Mouse (Mus musculus): ENCODE measurements around the gene Ltbr. TPM values are rescaled to one million over a fixed set of nuclear protein-coding genes. Genes with fewer than 3 reads are reported as not detected.

The Ltbr gene
- total RNA-seq (2021), result 10 to 100 TPM; 20.3 to 21.7 TPM
- long read RNA-seq, experiment 1, transcript Ltbr-201 (10 exons, 2,107 nt), result major isoform, 5 of 12 reads
- long read RNA-seq, experiment 1, partial matches to known transcripts, result 3 of 12 reads
- long read RNA-seq, experiment 1, other reads (novel, unspliced or antisense), result 4 of 12 reads
- long read RNA-seq, experiment 2, transcript Ltbr-201 (10 exons, 2,107 nt), result major isoform, 7 of 22 reads
- long read RNA-seq, experiment 2, partial matches to known transcripts, result 0 of 22 reads
- long read RNA-seq, experiment 2, other reads (novel, unspliced or antisense), result 15 of 22 reads

DNA sequence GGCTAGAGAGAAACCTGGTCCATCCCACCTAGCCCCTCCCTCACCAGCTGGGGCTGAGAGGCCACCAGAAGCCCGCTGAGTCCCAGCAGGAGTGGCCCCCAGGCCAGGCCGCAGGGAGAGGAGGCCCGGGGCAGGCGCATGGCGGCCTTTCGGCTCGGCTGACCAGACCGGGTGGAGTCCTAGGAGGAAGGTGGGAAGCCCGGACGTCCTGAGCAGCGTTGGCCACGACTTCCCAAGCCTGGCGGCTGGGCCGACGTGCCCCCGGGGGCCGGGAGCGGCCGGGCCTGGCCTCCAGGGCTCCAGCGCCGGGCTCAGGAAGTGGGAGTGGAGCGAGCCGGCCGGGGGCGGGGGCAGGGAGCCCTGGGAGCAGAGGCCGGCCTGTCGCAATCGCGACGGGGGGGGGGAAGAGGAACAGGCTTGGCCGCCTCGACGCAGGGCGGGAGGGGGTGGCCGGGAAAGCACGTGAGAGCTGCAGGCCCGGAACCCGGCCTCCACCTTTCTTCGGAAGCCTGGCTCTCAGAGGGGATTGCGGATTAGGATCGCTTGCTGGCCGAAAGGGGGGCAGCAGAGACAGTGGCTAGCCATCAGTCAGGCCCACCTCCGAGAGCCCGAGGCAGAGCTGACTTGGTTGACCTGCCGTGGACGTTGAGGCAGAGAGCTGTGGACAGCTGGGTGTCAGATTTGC, at the start of gene Ltbr:
Gene Ltbr, minus strand, starts transcription at position 340 of the 685 bp plus-strand sequence.
- DNase-seq, result peak; percentile 78 to 88
- intact Hi-C loops (cut with DNase I), result no loop called here

GRCm38 (mm10) chr6:125363021-125363420, 49.3 kb upstream of the Ltbr start:
- intact Hi-C loops (cut with DNase I), result loop anchor here (5.0 kb wide), 2 partner anchors 36 to 86 kb away; no protein-coding TSS in a partner anchor
- DNase-seq, result no peak

DNA sequence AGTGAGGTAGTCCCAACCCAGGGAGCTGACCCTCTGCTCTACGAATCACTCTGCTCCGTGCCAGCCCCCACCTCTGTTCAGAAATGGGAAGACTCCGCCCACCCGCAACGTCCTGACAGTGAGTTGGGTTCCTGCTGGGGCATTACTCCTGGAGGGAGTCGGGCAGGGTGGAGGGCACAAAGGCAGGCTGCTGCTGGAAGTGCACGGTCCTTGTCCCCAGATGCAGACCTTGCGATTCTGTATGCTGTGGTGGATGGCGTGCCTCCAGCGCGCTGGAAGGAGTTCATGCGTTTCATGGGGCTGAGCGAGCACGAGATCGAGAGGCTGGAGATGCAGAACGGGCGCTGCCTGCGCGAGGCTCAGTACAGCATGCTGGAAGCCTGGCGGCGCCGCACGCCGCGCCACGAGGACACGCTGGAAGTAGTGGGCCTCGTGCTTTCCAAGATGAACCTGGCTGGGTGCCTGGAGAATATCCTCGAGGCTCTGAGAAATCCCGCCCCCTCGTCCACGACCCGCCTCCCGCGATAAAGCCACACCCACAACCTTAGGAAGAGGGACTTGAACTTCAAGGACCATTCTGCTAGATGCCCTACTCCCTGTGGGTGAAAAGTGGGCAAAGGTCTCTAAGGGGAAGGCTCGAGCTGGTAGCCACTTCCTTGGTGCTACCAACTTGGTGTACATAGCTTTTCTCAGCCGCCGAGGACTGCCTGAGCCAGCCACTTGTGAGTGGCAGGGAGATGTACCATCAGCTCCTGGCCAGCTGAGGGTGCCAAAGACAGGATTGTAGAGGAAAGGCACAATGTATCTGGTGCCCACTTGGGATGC, 48.0 kb upstream of the Ltbr start:
- intact Hi-C loops (cut with DNase I), result loop anchor here (5.0 kb wide), 2 partner anchors 34 to 84 kb away; no protein-coding TSS in a partner anchor

DNA sequence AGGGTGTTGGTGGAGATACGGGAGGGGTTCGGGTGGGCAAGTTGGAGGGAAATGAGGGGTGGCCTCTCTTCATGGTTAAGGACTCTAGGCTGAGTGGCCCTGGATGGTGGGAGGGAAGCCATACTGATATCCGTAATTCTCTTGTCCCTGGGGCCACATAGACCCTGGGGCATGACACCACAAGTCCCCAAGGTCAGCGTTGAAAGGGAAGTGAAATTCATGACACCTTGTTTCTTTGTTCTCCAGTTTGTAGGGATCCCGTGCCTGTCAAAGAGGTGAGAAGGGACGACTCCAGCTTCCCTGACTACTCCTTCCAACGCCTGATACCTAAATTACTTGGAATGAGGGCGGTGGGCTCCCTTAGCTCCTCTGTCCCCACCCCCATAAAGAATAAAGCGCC, 47.2 kb upstream of the Ltbr start:
- intact Hi-C loops (cut with DNase I), result loop anchor here (5.0 kb wide), 2 partner anchors 34 to 84 kb away; no protein-coding TSS in a partner anchor
- DNase-seq, result no peak

More for the DNA sequence above, 48.0 kb upstream of the Ltbr start:
- peak in 1 of 2 experiments; percentile 48 for DNase-seq

DNA sequence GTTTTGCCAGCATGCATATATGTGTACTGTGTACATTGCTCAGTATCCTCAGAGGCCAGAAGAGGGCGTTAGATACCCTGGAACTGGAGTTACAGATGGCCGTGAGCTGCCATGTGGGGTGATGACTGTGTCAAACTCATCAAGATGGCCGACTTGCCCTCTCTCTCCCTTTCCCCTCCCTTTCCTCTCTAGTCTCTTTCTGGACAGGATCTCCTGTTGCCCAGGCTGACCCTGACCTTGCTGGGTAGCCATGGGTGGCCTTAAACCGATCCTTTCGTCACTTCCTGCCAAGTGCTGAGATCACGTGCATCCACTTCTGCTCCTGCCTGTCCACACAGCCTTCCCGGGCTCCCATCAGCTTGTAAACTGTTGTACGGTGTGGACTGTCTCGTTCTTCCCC, 46.3 kb upstream of the Ltbr start:
- DNase-seq, result no peak
- intact Hi-C loops (cut with DNase I), result loop anchor here (5.0 kb wide), 2 partner anchors 33 to 83 kb away; no protein-coding TSS in a partner anchor

DNA sequence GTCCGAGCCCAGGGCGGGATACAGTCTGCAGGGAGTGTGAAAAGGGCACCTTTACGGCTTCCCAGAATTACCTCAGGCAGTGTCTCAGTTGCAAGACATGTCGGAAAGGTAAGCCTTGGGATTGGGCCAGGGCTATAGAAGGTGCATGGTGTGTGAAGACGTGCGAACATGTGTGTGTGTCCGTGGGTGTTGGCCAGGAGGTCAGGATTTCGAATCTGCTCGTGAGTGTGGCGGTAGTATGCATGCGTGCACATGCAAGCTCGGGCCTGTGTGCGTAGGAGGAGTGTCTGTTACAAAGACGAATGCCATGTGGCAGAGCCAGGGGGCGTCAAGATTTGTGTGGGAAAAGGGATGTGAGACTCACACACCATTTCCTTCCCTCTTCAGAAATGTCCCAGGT, 43.6 kb upstream of the Ltbr start:
- no peak for DNase-seq
- intact Hi-C loops (cut with DNase I), result no loop called here

DNA sequence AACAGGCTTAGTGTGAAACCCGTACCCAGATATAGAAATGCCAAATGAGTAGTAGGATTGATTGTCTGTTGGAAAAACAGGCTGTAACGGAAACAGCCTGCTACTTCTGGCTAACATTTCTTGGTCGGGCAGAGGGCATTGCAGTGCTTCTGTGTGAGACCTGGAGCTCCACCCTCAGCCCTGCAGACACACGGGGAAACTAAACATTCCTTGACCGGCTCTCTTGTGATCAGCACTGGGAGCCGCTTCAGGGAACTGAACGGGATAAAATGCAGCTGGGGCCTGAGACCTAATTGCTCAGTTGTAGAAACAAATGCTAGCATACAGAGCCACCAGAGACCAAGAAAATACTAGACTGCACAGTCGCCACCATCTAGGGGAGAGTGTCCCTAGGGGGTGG, 42.6 kb upstream of the Ltbr start:
- intact Hi-C loops (cut with DNase I), result no loop called here
- no peak for DNase-seq

DNA sequence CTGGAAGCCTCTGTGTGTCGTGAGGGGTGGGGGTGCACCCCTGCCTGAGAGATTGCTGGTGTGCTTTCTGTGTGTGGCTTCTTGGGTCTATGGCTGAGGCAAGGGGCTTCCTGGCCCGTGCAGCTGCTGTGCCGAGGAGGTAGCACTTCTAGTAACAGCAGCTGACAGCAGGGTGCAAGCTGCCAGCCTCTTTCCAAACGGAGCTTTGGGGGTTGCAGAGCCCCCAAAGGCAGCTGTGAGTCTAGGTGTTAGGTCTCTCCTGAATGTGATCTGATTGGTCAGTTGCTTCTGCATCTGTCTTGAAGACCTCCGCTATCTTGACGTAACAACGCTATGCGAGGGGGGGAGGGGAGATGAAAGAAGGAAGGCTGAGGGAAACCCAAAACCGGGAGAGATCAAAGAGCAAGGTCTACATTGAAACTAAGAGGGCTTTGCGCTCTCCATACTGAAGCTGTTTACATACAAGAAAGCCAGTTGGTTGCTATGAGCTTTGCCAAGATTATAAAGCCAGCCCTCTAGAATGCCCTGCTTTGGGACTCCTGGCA, 41.6 kb upstream of the Ltbr start:
- no peak for DNase-seq
- intact Hi-C loops (cut with DNase I), result no loop called here

- peak; percentile 60 to 67 for DNase-seq
- intact Hi-C loops (cut with DNase I), result no loop called here
These were observed 40.9 kb upstream of the Ltbr start for GRCm38 (mm10) chr6:125354352-125355151.

- DNase-seq, result no peak
- intact Hi-C loops (cut with DNase I), result no loop called here
These were observed 40.0 kb upstream of the Ltbr start for GRCm38 (mm10) chr6:125353655-125354054.

DNA sequence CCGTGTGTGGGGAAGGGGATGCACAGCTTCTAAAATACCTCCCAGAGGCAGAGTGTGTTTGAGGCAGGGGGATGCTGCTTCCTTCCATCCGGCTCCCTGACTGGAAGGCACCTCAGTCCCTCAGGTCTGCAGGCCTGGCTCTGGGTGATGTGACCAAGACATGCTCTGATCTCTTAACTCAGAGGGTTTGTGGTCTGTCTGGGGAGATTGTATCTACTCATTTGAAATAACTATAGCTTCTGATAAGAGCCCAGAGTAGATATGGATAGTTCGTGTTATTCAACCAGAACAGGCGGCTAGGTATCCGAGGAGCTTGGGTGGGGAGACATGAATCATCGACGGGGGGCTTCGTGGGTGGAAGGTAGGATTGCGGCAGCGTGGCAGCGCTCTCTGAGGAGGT, 39.5 kb upstream of the Ltbr start:
- no peak for DNase-seq
- intact Hi-C loops (cut with DNase I), result no loop called here

DNA sequence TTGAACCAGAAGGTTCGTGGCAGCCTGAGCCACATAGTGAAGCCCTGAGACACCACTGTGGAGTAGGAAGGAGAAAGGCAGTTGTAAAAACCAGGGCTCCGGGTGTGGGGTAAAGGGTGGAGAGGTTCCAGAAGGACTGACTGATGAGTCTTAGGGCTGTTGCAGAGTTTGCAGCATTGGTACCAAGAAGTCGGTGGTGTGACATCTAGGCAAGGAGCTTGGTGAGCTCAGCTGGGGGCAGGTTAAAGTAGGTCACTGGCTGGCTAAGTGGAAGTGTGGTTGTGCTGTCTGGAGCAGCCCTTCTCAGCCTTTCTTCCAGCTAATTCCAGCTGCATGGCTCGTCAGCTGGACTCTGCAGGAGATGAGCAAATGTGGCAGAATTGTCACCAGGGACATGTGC, 39.1 kb upstream of the Ltbr start:
- intact Hi-C loops (cut with DNase I), result no loop called here
- no peak for DNase-seq

DNA sequence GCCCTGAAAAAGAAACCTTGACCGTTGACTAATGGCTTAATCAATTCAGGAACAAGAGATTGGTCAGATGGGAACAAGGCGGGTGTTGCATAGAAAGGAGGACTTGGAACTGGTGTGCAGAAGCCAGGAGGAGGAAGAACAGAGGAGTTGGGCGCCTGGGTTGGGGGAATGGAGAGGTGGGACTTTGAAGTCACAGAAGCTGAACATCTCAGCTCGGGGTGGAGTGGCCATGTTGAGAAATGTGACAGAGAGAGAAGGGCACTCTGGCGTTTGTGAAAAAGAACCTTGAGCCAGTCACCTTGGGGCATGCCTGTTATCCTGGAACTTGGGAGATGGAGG, 38.3 kb upstream of the Ltbr start:
- intact Hi-C loops (cut with DNase I), result no loop called here
- no peak for DNase-seq

DNA sequence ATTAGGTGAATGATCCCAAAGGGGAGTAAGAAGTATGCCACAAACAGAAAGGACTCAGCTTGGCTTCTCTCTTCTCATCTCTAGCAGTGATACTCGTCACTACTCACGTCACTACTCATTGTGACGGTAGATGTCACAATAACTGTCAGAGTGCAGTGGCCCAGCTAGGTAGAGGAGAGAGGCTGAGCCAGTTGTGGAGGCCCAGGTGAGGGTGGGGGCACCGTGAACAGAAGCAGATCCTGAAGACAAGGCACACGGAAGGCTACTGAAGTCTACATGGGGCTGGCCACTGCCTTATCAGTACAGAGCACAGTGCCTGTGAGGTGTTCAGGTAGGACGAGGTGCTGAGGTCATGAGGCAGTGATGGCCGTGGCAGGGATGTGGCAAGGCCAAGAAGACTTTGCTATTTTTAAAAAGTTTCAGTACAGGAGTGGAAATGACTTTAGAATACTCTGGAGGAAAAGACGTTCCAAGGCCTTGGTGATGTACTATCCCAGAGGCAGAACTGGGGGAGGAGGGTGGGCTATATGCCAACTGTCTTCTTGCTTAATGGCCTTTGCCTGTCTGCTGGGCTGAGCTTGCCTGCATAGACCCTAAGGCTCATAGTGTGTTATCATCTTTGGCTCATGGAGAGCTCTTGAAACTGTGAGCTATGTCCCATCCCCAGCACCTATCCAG, 37.8 kb upstream of the Ltbr start:
- peak in 1 of 2 experiments; percentile 57 for DNase-seq
- intact Hi-C loops (cut with DNase I), result no loop called here

- DNase-seq, result no peak
- intact Hi-C loops (cut with DNase I), result no loop called here
These were observed 37.3 kb upstream of the Ltbr start for GRCm38 (mm10) chr6:125350995-125351324.

GRCm38 (mm10) chr6:125350231-125350994, 36.7 kb upstream of the Ltbr start:
- peak; percentile 56 to 61 for DNase-seq
- intact Hi-C loops (cut with DNase I), result no loop called here

GRCm38 (mm10) chr6:125349575-125350230, 36.0 kb upstream of the Ltbr start:
- intact Hi-C loops (cut with DNase I), result no loop called here
- peak; percentile 61 to 63 for DNase-seq

Data from gastrocnemius, postnatal 36 days (tissue).